Mouse (Mus musculus) cerebellum, adult (tissue): Measurements from ENCODE around the gene Selenof.
"Not testable (repeated sequence)": the region's sequence is repeated elsewhere in the genome, so short reads cannot be mapped to it uniquely, and the experiment has no call there.

Experiments used
- ATAC-seq: cut with Nextera tagmentation; 2 replicates; pipeline ENCODE4 v1.9.2; 2017; ENCODE audit warnings: mild to moderate bottlenecking, moderate library complexity, mixed read lengths; ENCODE audit not compliant: insufficient number of reproducible peaks, low FRiP score, low TSS enrichment

Gene Selenof

DNA sequence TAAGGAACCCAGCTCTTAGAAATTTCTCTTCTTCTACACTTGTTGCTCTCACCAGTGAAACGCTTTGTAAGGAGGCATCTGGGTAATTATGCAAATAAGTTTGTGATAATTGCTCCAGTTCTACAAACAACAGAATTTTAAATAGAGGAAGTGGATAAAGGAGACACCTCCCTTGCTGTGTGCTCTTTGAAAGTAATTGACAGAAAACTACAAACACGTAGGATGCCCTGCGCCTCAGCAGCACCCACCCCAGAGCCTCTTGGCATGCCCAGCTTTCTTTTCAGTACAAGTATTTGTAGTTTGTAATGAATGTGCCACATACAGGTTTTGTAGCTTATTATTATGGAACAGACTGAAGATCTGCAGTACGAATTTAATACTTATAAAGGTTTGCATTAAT, 27.0 kb downstream of the Selenof start:
- ATAC-seq: no peak

DNA sequence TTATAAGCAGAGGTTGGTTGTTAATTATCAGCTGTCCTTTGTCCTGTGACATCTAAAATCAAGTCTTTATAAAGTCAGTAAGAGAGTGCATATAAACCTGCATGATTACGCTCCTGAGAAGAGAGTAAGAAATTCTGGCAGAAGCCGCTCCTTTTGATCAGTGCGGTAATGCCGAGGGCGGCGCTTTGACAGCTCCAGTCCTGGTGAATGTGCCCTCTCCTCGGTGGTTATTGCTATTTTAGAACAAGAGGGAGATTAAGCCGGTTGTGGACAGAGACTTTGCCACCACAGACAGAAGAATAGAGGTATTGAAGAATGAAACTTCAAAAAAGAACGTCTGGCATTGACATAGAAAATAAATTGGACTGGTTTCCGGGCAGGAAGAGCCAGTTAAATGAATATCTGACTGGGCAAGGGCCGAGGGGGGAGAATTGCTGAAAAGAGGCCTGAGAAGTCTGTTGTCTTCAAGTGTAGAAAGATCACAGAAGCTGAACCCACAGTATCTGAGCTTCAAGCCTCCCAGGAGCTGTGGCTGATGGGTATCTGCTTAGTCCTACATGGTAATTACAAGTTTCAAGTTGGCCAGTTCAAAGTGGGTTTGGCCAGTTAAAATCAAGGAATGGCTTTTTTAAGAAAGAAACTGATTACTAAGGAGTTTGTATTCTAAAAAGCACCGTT, 27.8 kb downstream of the Selenof start:
- no peak for ATAC-seq

DNA sequence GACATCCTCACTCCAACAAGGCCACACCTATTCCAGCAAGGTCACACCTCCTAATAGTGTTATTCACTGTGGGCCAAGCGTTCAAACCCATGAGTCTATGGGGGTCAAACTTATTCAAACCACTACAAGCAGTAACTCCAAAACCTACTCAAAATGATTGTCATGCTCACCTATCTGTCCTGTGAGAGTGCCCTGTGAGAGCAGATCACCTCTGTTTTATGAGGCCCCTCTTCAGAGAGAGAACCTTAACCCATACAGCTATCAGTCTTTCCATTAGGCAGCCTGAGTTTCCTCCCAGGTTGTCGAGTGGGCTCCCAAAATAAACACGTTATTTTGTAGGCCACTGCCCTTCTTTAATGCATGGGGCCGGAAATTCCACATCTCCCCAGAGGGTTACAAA, 32.3 kb downstream of the Selenof start:
- no peak for ATAC-seq

DNA sequence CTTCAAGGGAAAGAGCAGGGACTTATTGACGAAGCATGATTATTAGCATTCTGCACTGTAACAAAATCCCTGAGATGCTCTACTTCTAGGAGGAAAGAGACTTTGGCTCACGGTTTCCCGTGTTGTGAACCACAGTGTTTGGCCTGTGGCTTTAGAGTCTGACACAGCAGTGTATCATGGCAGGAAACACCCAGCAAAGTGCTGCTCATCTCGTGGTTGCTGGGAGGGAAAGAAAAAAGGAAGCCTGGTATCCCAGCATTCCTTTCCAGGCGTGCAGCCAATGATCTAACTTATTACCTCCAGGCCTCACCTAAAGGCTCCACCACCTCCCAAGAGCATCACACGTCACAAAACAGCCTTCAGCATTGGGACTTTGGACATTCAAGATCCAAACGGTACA, 32.7 kb downstream of the Selenof start:
- no peak for ATAC-seq

DNA sequence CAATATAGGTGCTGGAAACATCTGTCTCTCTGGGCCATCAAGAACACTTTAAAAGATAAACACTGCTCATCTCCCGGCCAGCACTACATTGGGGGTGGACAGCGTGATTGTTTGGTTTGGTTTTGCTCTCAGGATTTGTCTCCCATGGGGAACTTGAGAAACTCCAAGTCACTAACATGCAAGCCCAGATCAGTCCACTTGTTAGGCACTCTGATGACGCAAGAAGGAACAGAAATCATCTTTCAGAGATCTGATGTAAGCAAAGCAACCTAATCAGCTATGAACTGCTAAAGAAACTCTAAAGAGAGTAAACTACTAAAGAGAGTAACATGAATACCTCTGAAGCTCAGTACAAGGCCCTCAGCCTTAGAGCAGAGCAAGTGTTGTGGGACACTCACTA, 33.5 kb downstream of the Selenof start:
- no peak for ATAC-seq

DNA sequence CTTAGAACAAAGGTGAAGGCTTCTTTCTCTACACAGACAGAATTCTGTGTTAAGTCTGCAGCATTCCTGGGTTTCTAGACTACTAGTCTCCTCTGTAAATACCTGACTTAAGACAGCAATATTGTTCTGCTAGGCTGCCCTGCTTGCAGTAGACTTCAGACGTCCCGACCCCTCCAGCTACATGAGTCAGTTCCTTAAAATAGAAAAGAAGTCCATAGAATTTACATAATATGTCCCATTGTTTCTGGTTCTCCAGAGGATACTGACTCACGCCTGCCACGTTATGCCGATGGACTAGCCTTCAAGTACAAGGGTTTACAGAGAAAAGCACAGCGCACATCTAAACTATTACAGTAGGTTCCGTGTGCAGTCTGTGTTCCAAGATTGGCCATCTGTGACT, 34.1 kb downstream of the Selenof start:
- no peak for ATAC-seq

DNA sequence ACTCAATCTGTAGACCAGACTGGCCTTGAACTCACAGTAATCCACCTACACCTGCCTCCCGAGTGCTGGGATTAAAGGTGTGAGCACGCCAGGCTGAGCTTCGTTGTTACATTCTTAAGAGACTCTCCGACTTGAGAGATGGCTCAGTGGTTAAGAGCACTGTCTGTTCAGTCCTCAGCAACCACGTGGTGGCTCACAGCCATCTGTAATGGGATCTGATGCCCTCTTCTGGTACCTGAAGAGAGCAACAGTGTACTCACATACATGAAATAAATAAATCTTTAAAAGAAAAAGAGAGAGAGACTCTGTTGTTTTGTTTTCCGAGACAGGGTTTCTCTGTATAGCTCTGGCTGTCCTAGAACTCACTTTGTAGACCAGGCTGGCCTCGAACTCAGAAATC, 35.7 kb downstream of the Selenof start:
- not testable (repeated sequence) for ATAC-seq

DNA sequence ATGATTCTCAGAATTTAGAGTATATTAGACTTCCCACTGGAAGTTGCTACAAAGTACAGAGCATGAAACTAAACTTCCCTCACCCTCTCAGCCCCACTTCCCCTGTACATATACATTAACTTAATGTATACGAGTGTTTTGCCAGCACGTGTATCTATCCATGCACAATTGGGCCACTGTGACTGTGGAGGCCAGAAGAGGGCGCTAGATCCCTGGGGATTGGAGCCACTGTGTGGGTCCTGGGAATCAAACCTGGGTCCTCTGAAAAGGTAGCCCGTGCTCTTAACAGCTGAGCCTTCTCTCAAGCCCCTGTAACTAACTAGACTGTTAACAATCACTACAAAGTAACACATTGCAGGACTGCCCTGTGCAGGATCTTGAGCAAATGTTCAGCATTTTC, 36.3 kb downstream of the Selenof start:
- ATAC-seq: no peak

DNA sequence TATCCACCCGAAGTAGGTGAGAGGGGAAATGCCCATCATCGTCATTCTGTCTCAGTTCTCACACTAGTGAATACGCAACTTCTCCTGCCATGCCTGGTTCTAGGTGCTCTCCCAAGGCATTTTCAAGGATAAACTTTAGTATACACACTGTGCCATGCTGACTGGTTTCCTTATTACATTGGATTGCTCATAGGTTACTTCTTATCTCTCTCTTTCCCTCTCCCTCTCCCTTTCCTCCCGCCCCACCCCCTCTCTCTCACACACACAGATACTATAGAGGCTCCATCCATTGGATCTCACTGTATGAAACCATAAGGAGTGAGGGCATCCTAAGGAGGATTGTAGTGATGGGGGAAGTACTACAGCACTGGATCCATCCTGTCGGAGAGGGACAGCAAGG, 38.0 kb downstream of the Selenof start:
- no peak for ATAC-seq

DNA sequence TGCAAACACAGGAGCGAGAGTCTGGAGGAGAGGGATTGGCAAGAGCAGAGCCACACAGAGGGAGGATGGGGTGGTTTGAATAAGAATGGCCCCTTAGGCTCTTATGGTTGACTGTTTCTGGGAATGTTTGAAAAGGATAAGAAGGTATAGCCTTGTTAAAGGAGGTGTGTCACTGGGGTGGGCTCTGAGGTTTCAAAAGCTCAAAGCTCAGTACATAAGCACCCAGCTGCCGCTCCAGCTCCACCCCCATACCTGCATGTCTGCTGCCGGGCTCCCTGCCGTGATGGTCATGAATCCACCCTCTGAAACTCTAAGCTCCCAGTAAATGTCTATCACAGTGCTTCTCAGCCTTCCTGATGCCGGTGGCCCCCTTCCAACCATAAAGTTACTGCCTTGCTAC, 40.7 kb downstream of the Selenof start:
- no peak for ATAC-seq

DNA sequence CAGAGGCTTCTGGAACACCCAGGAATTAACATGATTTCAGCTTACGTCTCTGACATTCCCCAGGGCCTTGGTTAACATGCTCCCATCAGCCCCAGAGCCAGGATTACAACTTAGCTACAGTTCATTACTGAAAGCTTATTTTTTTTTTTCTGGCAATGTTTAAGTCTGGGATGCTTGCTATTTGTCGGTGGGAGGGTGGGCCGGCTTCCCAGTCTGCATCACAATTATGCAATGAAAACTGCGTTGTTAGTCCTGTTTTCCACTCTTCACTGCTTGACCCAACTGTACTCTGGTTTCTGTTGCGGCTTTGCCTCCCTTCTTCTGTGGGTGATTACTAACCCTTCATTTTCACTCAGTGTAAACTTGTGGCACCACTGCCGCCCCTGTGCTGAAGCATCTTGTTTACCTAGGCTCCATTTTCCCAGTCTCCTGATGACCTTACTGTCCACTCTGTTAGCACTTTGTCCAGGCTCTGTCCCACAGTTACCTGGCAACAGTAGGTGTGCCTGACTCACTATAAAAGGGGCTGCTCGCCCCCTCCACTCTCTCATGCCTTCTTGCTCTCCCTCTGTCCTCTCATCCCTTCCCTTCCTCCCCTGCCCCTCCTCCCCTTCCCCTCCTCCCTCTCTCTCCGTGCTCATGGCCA, 41.6 kb downstream of the Selenof start:
- ATAC-seq: no peak

DNA sequence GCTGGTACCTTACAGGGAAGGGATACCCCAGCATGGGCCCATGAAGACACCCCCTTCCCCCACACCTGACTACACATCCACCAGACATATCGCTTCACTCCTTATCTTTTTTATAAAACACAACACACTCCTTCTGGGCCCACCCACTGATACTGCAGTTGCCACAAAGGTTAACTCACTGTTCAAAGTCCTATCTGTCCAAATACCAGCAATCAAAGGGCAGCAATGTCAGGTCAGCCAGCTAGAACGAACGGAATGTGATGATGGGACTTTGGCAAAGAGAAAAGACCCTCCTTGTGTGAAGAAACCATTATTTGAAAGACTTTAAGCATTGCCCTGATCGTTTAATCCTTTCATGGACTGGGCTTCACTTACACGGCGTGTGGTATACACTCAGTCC, 42.3 kb downstream of the Selenof start:
- ATAC-seq: no peak

DNA sequence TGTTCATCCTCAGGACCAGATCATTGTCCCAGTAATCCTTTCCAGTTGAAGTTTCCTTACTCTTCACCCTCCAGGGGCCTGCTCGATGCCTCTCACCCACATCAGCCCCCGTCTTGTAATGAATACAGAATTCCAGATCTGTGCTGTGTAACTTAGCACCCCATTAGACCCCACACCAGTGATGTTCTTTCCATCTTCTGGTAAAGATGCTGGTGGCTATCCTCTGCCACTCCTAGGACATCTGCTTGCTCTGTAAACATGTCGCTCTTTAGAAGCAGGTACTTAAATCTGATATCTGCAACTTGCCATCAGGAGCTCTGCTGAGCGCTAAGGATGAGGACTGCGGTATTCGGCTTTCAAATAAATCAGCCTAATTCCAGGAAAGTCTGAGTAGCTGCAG, 44.2 kb downstream of the Selenof start:
- ATAC-seq: no peak

DNA sequence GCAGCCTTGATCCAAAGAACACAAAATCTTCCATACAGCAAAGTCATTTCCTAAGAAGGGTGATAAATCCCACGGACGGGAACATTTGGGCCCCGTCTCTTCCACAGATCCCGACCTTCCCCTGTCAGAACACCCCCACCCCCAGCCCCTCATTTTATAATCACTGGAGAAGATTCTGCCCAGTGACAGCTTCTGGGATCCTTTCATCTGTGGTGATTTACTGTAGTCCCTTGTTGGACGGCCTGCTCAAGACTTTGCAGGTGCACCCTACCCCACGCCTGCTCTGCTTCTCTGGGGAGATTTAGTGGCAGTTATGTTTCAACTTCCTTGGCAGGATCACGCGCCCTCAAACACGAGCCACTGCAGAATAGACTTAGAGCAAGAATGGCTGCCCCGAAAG, 44.6 kb downstream of the Selenof start:
- ATAC-seq: no peak

DNA sequence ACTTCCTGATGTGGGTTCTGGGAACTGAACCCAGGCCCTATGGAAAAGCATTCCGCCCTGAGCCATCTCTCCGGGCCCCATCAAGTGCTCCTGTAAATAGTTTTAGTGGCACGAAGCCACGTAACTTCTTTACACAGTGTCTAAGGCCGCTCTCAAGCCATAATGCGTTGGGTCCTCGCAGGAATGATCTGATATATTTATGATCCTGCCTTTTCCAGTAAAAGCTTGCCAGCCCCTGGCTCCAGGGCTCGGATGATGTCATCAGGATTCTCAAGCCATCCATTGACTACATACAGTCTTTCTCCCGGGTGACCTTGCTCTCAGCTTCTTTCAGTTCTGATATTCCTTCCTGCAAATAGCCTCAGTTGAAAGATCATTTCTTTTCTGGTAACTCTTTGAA, 45.4 kb downstream of the Selenof start:
- no peak for ATAC-seq

DNA sequence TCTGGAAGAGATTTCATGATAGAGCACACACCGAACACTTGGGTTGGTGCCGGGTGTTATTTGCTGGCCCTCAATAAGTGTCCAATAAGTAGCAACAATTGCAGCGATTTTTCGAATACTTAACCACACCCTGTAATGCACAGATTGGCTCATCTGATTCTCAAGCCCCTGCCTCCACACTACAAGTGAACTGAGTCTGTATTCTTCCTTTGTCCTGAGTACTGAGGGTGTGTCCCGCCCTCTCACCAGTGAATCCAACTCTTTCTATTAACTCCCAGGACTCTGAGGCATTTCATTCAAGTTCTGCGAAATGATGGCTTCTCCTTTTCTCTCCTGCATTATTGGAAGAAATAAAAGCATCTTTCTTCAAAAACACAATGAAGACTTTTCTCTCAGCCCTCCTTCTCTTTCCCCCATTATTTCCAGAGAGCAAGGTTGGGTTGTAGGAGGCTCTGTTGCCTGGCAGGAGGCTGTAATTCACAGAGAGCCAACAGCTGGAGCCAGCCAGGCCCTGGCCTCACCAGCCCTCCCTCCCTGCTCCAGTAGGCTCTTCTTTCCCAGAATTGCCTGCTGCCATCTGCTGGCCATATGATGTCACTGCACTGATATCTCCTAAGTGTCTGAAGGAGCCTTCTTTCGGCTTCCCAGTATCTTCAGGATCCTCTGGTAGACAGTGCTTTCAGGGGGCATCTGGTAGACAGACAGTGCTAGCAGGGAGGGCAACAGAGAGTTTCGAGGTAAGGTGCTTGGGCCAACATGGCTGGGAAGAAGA, 46.7 kb downstream of the Selenof start:
- ATAC-seq: peak; percentile 88

DNA sequence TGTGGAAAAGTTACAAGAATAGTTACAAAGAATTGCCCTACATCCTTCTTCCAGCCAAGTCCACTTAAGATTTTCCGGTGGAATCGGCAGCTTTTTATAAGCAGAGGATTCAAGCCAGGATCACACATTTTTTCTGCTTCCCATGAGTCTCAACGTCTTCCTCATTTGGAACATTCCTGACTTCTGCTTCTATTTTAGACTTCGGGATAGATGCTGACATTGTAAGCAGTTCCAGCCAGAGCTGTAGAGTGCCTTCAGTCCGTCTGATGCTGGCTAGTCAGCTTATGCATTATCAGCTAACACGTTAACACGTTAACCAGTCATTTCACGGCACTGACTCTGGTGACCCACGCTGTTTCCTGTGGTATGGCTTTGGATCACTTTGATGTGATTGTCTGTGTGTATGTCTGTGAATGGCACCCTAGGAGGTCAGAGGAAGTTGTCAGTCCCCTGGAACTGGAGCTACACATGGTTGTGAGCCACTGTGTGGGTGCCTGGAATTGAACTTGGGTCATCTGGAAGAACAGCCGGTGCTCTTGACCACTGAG, 47.6 kb downstream of the Selenof start:
- 0 out of 2 replicates have a peak, but pooled peaks have one; percentile 12 for ATAC-seq

DNA sequence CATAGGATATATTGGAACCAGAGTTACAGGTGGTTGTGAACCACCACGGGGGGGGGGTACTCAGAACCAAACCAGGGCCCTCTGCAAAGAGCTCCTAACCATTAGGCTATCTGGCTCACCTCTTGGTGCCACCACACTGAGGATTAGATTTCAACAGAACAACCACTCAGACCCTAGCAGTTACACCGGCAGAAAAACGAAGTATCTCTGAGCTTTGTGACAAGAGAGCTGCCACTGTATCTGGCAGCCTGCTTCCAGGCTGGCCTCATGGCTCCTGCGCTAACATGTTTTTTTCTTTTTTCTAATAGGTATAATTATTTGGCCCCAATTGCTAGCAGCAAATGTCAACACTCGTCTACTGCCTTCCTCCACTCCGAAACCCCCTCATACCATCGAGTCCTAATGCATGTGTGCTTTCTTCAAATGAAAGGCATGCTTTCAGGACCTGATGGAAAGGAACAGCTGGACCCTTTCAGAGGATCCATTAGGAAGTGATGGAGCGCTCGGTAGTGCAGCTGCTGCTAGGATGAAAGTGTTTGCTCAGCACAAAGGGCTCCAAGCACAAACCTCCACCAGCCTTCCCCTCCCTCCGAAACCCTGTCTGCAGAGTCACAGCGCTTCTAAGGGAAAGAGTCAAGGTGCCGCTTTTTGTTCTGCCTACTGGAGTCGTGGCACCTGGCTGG, 53.0 kb downstream of the Selenof start:
- ATAC-seq: no peak

DNA sequence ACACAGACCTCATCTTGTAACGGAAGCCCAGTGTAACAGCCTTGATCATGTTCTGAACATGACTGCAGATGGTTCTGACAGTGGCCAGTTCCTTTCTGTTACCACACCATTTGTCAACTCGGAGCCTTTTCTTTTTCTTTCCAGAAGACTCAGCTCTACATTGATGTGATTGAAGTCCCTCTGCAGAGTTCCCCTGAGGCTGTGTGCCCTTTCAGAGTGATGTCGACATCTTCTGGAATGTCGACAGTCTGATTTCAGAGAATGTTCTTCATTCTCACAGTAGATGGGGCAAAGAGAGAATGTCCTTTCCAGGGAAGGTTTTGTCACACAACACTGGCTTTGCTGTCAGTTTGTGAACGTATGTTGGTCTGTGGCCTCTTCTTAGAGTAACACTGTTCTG, 55.6 kb downstream of the Selenof start:
- no peak for ATAC-seq

DNA sequence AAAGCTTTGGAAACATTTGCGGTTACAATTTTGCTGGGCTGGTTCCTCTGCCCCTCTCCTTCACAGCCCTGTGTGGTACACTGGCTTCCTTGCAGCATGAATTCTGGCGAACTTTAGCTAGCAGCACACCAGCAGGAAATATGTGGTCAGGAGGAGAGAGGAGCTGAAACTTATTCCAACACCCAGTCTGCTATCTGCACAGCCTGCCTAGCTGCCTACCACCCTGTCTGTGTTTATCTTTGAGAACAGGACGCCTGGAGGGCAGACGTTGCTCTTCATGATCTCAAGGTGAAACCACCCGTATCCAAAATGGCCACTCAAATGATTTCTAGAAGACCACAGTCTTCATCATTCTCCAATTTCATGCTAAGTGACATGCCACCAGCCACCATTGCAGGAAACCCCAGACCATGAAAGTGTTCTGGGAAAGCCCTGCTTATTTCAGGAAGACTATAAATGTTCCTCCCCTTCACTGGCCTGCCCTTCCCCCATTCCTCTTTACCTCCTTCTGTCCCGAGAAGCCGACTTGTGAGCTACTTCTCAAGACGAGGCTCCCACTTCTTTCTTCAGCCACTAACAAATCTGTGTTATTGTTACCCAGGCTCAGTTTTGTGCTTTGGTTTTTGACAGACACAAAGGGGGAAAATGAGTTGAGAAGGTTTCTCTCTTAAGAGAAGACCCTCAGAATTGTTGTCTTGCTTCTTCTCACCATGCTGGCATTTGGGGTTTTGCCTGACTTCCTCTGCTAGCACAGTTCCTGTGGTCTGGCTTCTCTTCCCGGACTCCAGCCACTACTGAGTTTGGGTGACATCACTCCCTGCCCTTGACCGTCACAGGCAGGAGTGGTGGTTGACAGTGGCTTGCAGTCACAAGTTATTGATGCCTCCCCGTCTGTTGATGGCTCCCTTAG, 58.2 kb downstream of the Selenof start:
- no peak for ATAC-seq
